ENCODE assay signal across 34 mouse cellular contexts in the genomic region with DNA sequence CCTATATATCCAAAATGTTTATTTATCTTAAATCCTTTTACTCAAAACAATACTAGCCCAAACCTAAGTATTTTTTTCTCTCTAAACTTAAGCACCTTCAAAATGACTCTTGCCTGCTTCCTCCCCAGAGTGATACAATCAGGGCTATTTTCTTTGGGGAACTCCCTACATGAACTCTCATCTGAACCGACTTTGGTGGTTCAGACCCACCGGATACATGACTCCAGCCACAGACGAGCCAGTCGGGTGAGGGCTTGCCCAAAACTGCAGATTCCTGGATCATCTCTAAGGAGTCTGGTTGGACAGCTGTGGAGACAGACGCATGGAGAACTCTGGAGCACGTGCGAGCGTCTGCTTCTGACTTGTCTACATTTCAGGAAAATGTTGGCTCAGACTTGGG. TPM values are rescaled to one million over a fixed set of nuclear protein-coding genes. Genes with fewer than 3 reads are reported as not detected.
A peak's percentile ranks its signal among the peaks of the same experiment; 100 is the strongest.
DNase-seq lines count a peak whose midpoint lies in the region; ATAC-seq lines count a peak whose summit lies in the region.
"Had no signal": no experiment of that assay in that cellular context is flagged by ENCODE, and none has a peak within 500 bp of the region (broad histone marks: within the 10 kb centered on the region; RNA-seq: fewer than 3 reads in every experiment).

No protein-coding gene starts in this region.

- no peaks in the 10 kb centered on the region for H3K27me3 ChIP-seq in splenic B cell, adult 2 months (ENCODE audit: control insufficient read depth, insufficient read depth, low read length, poor library complexity, severe bottlenecking)
- H3K27me3 ChIP-seq: embryonic facial prominence, embryonic 12.5 days; embryonic facial prominence, embryonic 15.5 days; forebrain, embryonic 15.5 days; intestine, embryonic 15.5 days had no signal

- ATAC-seq in CD4-positive, CD25-positive, alpha-beta regulatory T cell, adult 4 months: peak; percentile 98
- ATAC-seq in common myeloid progenitor, adult 5-6 weeks (replicated peaks; ENCODE audit: low read depth, poor library complexity, severe bottlenecking): 0 out of 2 replicates have a peak, but pooled peaks have one; percentile 11
- ATAC-seq: forebrain, embryonic 15.5 days; hindbrain, postnatal 0 days; intestine, embryonic 15.5 days had no signal

- peak; percentile 45 to 53 for DNase-seq in B cell, adult 2 months
- DNase-seq in splenic B cell, adult 2 months (ENCODE audit: low read depth, low spot score): peak; percentile 37
- no peak for DNase-seq in lung, postnatal 14 days
- no peak for DNase-seq in cerebellum, adult 11 months
- DNase-seq in thymus, postnatal 4 days: no peak
- DNase-seq in adrenal gland, adult (ENCODE audit: inconsistent age in 2 of 2, low spot score in 1 of 2): no peak
- DNase-seq: adrenal gland, adult 8-10 months; adrenal gland, postnatal 25 days; cerebellum, adult 18-20 months; cerebellum, adult 9-10 months; cerebellum, postnatal 14 days; gastrocnemius, postnatal 10 days; gastrocnemius, postnatal 36 days; heart, adult 2 months; heart, postnatal 14 days; heart, postnatal 4 days; kidney, adult 11 months had no signal

- no peaks in the 10 kb centered on the region for H3K36me3 ChIP-seq in splenic B cell, adult 2 months (ENCODE audit: control insufficient read depth, insufficient read depth, low read length, poor library complexity, severe bottlenecking)
- H3K36me3 ChIP-seq: embryonic facial prominence, embryonic 12.5 days; embryonic facial prominence, embryonic 15.5 days; forebrain, embryonic 15.5 days; heart, embryonic 10.5 days; heart, embryonic 13.5 days; intestine, embryonic 15.5 days had no signal

RNA-seq across cellular contexts. Expression of gene Tmprss4, which starts 25.5 kb away (rescaled TPM):
- polyA plus RNA-seq in CD4-positive, CD25-positive, alpha-beta regulatory T cell, adult 4 months (2017; shearing (Covaris generic)): not detected
- 0.19 TPM in 1 of 2 replicates, not detected in the other for total RNA-seq in common myeloid progenitor, adult 5-6 weeks (2017)
- total RNA-seq: adrenal gland, adult 8-10 months; adrenal gland, postnatal 25 days; gastrocnemius, adult 18-20 months; gastrocnemius, postnatal 10 days; gastrocnemius, postnatal 36 days; granulocyte monocyte progenitor cell, adult 5-6 weeks; heart, adult 2 months; heart, postnatal 4 days had no signal
- polyA plus RNA-seq: brain, embryonic 14.5 days; C2C12; forebrain, embryonic 11.5 days; forebrain, embryonic 15.5 days; heart, embryonic 10.5 days; hindbrain, embryonic 11.5 days; hindbrain, embryonic 14.5 days; hindbrain, postnatal 0 days had no signal

RNA-seq across cellular contexts. Expression of gene Il10ra, which starts 39.6 kb away (rescaled TPM):
- 10 to 100 TPM; 38.8 to 66.0 TPM for polyA plus RNA-seq in CD4-positive, CD25-positive, alpha-beta regulatory T cell, adult 4 months (2017; shearing (Covaris generic))
- 3.5 and 8.2 TPM in 2 replicates for total RNA-seq in common myeloid progenitor, adult 5-6 weeks (2017)
- polyA plus RNA-seq: C2C12 had no signal

RNA-seq across cellular contexts. Expression of gene BC049352, which starts 47.6 kb away (rescaled TPM):
- polyA plus RNA-seq in CD4-positive, CD25-positive, alpha-beta regulatory T cell, adult 4 months (2017; shearing (Covaris generic)): 1 to 10 TPM; 2.5 to 3.2 TPM
- total RNA-seq in common myeloid progenitor, adult 5-6 weeks (2017): not detected in 2 replicates
- total RNA-seq: adrenal gland, postnatal 25 days; ES-E14; gastrocnemius, postnatal 10 days; granulocyte monocyte progenitor cell, adult 5-6 weeks; heart, adult 2 months; heart, postnatal 14 days; heart, postnatal 4 days; hindbrain, postnatal 0 days had no signal
- polyA plus RNA-seq: brain, embryonic 14.5 days; C2C12; forebrain, embryonic 11.5 days; forebrain, embryonic 15.5 days; heart, embryonic 10.5 days; heart, embryonic 13.5 days; hindbrain, embryonic 11.5 days; hindbrain, embryonic 14.5 days had no signal

Comparison
In these comparisons a context has a peak if more than half of its experiments do, and no peak if none do; other contexts are left out.
1. DNase-seq: peak in B cell, adult 2 months (2 of 2) and splenic B cell, adult 2 months (single experiment); none in lung, postnatal 14 days (single experiment), cerebellum, adult 11 months (single experiment), thymus, postnatal 4 days (single experiment) and adrenal gland, adult (0 of 2).